Mouse (Mus musculus): ENCODE results near the gene Fam151b.

Gene Fam151b

DNA sequence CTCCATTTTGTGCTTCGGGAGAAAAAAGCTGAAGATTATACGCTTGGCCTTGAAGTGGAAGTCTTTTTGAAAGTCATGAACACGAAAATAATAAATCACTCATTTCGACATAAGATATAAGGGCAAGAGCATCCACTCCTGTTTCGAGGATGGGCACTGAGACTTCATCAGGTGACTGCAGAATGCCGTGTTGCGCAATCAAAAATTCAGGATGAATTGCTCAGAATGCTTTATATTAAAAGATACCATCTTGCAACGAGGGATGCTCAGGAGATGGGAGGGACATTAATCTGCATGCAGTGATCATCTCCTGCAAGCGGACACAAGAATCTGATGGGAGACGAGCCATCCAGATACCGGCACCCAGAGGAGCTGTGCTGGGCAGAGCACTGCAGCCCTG is 64.2 kb downstream of the Fam151b start:
- DNase-seq (ENCODE audit: low spot score in 2 of 2): no peak

- DNase-seq (ENCODE audit: low spot score in 2 of 2): no peak
Observed at GRCm38 (mm10) chr13:92410486-92410885, 73.3 kb downstream of the Fam151b start.

DNA sequence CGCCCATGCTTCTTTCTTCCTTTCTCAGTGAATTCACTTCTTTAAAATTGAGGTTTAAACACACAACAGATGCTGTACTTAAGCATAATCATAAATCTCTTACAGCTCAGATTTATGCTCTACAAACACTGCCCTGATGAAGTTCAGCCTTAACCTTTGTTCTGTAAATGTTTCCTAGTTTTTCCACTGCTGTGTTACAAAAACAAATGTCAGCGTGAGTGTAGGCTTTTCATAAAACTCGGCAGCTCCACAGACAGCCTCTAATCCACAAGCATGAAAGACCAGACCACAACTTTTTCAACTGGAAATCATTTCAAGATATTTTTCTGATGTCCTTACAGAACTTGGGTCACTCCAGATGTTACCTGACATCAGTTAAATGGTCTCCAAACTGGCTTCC is 80.3 kb downstream of the Fam151b start:
- DNase-seq (ENCODE audit: low spot score in 2 of 2): no peak

GRCm38 (mm10) chr13:92402063-92402462 is 81.8 kb downstream of the Fam151b start:
- no peak for DNase-seq (ENCODE audit: low spot score in 2 of 2)

Data from urinary bladder, postnatal 4 days (tissue).